Mouse (Mus musculus) megakaryocyte, embryonic 14.5 days (primary cell): ENCODE measurements around the gene Cdk18. TPM values are rescaled to one million over a fixed set of nuclear protein-coding genes. Genes with fewer than 3 reads are reported as not detected.

Experiments used
- H3K27me3 ChIP-seq: replicated peaks from 2 replicates; pipeline ENCODE3; 2012; ENCODE audit warnings: inconsistent platforms
- H3K36me3 ChIP-seq: replicated peaks from 2 replicates; pipeline ENCODE3; 2012; ENCODE audit warnings: low read length, inconsistent platforms, mixed read lengths
- H3K4me1 ChIP-seq: 2 replicates; pipeline ENCODE4 v1.6.1; 2012; ENCODE audit warnings: inconsistent platforms
- H3K4me3 ChIP-seq: replicated peaks from 2 replicates; pipeline ENCODE3; 2012; ENCODE audit warnings: moderate library complexity, mild to moderate bottlenecking, inconsistent platforms
- H3K9me3 ChIP-seq: 2 replicates; pipeline ENCODE4 v1.6.1; 2012; ENCODE audit warnings: inconsistent platforms
- FLI1 ChIP-seq: IDR thresholded peaks from 2 replicates; pipeline ENCODE4 v1.6.1; 2012; ENCODE audit warnings: low read length, inconsistent platforms, mixed read lengths
- GATA1 ChIP-seq: IDR thresholded peaks from 3 replicates; pipeline ENCODE4 v1.6.1; 2012; ENCODE audit warnings: mixed read lengths, low read length, inconsistent platforms, borderline replicate concordance
- polyA plus RNA-seq: library from polyadenylated mRNA; stranded (reverse); fragments of >175 nt; gene quantifications from 2 replicates; pipeline ENCODE4 v1.2.3, GENCODE M21; 2012; ENCODE audit warnings: low replicate concordance; ENCODE audit not compliant: insufficient read depth

The Cdk18 gene
- polyA plus RNA-seq, 1 experiment: 28.8 TPM

- Histone ChIP-seq H3K27me3 (peaks cover 31% of the 10 kb centered on the region), H3K4me3 (no peak overlapping the region), H3K4me1 (peaks cover 20% of the 10 kb centered on the region), H3K9me3 (no peaks in the 10 kb centered on the region), H3K36me3 (peaks cover 3% of the 10 kb centered on the region)
- no peak for TF ChIP-seq FLI1
- TF ChIP-seq GATA1: no peak
Observed at GRCm38 (mm10) chr1:132121895-132122294, 17.6 kb downstream of the Cdk18 start.

- peaks cover 16% of the 10 kb centered on the region for H3K4me1 ChIP-seq
- no peak overlapping the region for H3K4me3 ChIP-seq
- no peaks in the 10 kb centered on the region for H3K9me3 ChIP-seq
- no peak for TF ChIP-seq FLI1
- TF ChIP-seq GATA1: no peak
- peaks cover 33% of the 10 kb centered on the region for H3K27me3 ChIP-seq
- peaks cover 3% of the 10 kb centered on the region for H3K36me3 ChIP-seq
Observed at GRCm38 (mm10) chr1:132121236-132121635, 18.2 kb downstream of the Cdk18 start.

DNA sequence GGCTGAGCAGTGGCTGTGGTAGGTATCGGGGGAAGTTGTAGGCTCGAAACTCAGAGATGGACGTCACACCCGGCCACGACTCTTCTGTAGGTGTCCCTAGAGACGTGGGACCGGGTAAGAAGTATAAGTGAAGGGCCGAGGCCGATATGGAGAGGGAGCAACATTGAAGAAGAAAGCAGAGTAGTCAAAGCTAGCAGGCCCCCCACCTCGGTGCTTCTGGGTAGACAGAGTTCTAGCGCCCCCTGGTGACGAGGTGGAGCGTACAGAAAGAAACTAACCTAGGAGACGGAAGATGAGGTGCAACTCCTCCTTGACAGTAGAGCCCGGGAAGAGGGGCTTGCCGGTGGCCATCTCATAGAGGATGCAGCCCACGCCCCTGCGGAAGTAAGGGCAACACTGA, 22.9 kb downstream of the Cdk18 start:
- H3K27me3 ChIP-seq: peaks cover 51% of the 10 kb centered on the region
- H3K36me3 ChIP-seq: peaks cover 5% of the 10 kb centered on the region
- no peak for TF ChIP-seq GATA1
- TF ChIP-seq FLI1: no peak
- no peaks in the 10 kb centered on the region for H3K9me3 ChIP-seq
- H3K4me3 ChIP-seq: no peak overlapping the region
- peaks cover 11% of the 10 kb centered on the region; the same call in 1 of the 2 replicates for H3K4me1 ChIP-seq

GRCm38 (mm10) chr1:132113098-132113497, 26.4 kb downstream of the Cdk18 start:
- Histone ChIP-seq H3K4me1 (peaks cover 26% of the 10 kb centered on the region), H3K36me3 (peaks cover 3% of the 10 kb centered on the region), H3K27me3 (peaks cover 49% of the 10 kb centered on the region), H3K4me3 (no peak overlapping the region), H3K9me3 (no peaks in the 10 kb centered on the region)
- TF ChIP-seq GATA1: no peak
- no peak for TF ChIP-seq FLI1

DNA sequence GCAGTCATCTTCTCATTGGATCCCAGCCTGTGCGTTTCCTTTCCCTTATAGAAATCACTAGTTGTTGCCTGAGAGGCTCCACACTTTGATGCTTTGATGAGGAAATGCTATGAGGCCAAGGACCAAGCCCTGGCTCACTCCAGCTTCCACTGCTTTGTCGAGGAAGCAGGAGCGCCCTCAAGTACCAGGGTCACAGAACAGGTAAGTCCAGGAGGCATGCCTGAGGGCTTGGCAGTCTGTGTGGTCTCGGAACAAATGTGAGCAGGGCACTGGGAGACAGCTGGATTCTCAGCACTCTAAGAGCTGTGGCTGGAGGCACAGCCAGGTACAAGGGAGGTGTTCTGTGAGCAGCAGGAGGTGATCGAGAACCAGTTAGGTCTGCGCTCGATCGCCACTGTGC, 27.1 kb downstream of the Cdk18 start:
- H3K9me3 ChIP-seq: no peaks in the 10 kb centered on the region
- TF ChIP-seq GATA1 (no peak), FLI1 (no peak)
- H3K4me1 ChIP-seq: peaks cover 26% of the 10 kb centered on the region
- H3K4me3 ChIP-seq: no peak overlapping the region
- H3K36me3 ChIP-seq: peaks cover 3% of the 10 kb centered on the region
- peaks cover 47% of the 10 kb centered on the region for H3K27me3 ChIP-seq

DNA sequence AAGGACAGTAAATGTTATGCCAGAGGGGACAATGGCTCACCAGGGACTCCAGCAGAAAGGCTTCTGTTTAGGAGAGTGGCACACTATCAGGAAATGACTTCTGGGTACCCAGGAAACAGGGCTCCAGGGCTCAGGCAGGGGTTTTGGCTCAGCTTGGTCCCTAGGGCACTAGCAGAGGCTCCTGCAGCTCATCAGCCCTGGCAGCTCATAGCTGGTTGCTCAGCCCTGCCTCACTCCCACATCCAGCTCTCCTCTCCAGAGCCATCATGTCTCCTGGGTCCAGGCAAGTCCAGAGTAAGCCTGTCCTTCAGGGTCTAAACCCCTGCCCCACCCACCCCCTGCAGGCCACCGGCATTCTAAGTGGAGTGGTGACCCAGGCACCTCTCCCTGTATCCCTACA, 28.1 kb downstream of the Cdk18 start:
- TF ChIP-seq GATA1 (no peak), FLI1 (no peak)
- no peaks in the 10 kb centered on the region for H3K9me3 ChIP-seq
- H3K36me3 ChIP-seq: peaks cover 3% of the 10 kb centered on the region

DNA sequence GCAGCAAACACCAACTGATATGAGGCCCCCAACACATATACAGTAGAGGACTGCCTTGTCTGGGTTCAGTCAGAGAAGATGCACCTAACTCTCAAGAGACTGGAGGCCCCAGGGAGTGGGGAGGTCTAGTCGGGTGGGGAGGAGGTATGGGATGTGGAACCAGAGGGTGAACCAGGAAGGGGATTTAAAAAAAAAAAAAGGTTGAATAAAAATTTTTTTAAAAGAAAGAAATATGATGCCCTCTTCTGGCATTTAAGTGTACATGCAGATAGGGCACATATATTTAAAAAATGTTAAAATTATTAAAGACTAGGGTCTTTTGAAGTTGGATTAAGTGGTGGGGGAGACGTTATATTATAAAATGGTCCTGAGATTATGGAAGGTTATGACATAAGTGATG, 30.1 kb downstream of the Cdk18 start:
- H3K4me1 ChIP-seq: peaks cover 19% of the 10 kb centered on the region
- no peak for TF ChIP-seq GATA1
- no peak for TF ChIP-seq FLI1
- H3K4me3 ChIP-seq: no peak overlapping the region
- H3K27me3 ChIP-seq: peaks cover 44% of the 10 kb centered on the region
- no peaks in the 10 kb centered on the region for H3K9me3 ChIP-seq
- H3K36me3 ChIP-seq: no peaks in the 10 kb centered on the region

More for the DNA sequence above, 28.1 kb downstream of the Cdk18 start:
- Histone ChIP-seq H3K27me3 (peaks cover 55% of the 10 kb centered on the region), H3K4me3 (no peak overlapping the region), H3K4me1 (peaks cover 24% of the 10 kb centered on the region)

- Histone ChIP-seq H3K4me3 (no peak overlapping the region), H3K27me3 (peaks cover 41% of the 10 kb centered on the region), H3K36me3 (no peaks in the 10 kb centered on the region), H3K4me1 (peaks cover 14% of the 10 kb centered on the region), H3K9me3 (peaks cover 10% of the 10 kb centered on the region)
- TF ChIP-seq FLI1: no peak
- no peak for TF ChIP-seq GATA1
Observed at GRCm38 (mm10) chr1:132104353-132104752, 35.1 kb downstream of the Cdk18 start.

DNA sequence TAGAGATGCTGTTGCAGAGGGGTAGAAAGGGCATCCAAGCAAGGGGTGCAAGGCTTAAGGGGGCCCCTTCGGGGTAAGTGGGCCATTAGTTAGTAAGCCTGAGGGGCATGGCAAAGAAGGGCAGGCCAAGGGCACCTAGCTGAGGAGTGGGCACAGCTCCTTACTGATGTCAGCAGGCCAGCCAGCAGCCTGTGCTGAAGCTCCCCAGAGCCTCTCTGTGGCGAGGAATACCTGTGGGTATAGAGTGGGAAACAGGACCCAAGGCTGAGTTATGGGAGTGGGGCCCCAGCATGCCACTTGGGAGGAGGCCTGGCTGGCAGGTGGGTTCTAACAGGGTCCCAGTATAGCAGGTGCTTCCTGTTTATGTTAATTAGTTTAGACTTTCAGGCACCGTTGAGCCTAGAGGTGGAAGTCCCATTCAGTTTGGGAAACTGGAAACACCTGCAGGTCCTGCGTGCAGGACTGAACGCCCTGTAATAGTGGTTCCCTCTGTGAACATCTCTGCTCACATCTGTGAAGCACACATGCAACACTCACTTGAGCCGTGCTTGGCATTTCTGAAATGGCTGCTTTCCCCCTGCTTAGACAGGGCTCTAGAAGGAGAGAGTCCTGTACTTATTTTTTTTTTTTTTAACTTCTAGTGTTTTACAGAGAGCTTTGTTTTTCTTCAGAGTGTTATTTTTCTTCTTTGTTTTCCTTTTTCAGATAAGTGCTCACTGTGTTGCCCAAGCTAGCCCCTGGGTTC, 37.4 kb downstream of the Cdk18 start:
- Histone ChIP-seq H3K4me1 (peaks cover 27% of the 10 kb centered on the region), H3K36me3 (no peaks in the 10 kb centered on the region), H3K9me3 (peaks cover 10% of the 10 kb centered on the region), H3K4me3 (no peak overlapping the region), H3K27me3 (peaks cover 36% of the 10 kb centered on the region)
- TF ChIP-seq GATA1 (no peak), FLI1 (no peak)

DNA sequence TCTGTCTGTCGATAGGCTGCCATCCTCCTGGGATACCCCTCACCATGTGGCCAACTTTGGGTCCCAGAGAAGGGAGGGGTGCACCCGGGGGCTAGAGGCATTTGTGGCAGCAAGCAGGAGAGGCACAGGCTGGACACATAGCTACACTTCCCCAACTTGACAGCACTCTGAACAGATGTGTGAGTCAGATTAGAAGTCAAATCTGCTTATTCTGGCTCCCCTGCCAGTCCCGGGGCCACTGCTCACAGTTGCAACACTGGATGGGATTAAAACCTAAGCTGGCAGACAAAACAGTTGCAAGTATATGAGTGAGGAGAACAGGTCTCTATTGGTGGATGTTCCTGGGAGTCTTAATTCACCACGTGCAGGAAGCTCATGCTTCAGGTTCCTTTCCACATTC, 39.7 kb downstream of the Cdk18 start:
- Histone ChIP-seq H3K4me3 (no peak overlapping the region), H3K9me3 (peaks cover 10% of the 10 kb centered on the region), H3K36me3 (no peaks in the 10 kb centered on the region), H3K4me1 (peaks cover 46% of the 10 kb centered on the region), H3K27me3 (peaks cover 26% of the 10 kb centered on the region)
- TF ChIP-seq GATA1: no peak
- TF ChIP-seq FLI1: no peak

GRCm38 (mm10) chr1:132099016-132099415, 40.5 kb downstream of the Cdk18 start:
- H3K4me1 ChIP-seq: peaks cover 43% of the 10 kb centered on the region
- no peaks in the 10 kb centered on the region for H3K36me3 ChIP-seq
- peaks cover 22% of the 10 kb centered on the region for H3K27me3 ChIP-seq
- TF ChIP-seq FLI1: no peak
- no peak for TF ChIP-seq GATA1
- no peak overlapping the region for H3K4me3 ChIP-seq
- peaks cover 10% of the 10 kb centered on the region for H3K9me3 ChIP-seq
